Mouse (Mus musculus): ENCODE data around the gene Lrrc8b.

DNA sequence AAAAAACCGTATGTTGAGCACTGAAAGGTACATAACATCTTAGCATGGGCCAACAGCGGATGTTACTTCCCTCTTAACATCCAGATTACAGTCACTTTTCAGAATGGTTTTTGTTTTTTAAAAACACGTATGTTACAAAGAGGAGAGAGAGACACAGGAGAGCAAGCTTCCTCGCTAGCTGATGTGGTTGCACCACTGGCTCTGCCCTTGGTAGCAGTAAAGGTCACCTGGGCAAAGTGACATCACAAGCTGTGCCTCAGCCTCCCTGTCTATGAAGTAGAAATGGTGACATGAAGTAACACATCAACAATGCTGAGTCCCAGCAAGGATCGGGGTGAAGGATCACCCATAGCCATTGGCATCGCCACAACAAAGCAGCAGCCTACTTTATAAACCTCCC lies 93.2 kb downstream of the Lrrc8b start:
- no peak for TF ChIP-seq POLR2A (IDR thresholded peaks at IDR 0.05; ENCODE audit: borderline replicate concordance, extremely low read depth, insufficient read depth, insufficient read length, poor library complexity, severe bottlenecking)
- TF ChIP-seq CTCF (IDR thresholded peaks at IDR 0.05; ENCODE audit: borderline replicate concordance, extremely low read depth, insufficient read depth, insufficient read length): no peak
